Mouse (Mus musculus) adrenal gland, postnatal 25 days (tissue): ENCODE results near the gene Slc32a1. TPM values are rescaled to one million over a fixed set of nuclear protein-coding genes. Genes with fewer than 3 reads are reported as not detected.

Experiments
- DNase-seq: peaks from one replicate; pipeline ENCODE4 v3.0.0; 2021; ENCODE audit warnings: mixed read lengths
- microRNA-seq, 2 experiments: library from miRNA; unstranded; fragments of <30 nt; microRNA quantifications; one replicate each; pipeline ENCODE4 v1.2.0; 2021
- total RNA-seq: library from RNA; stranded (reverse); gene quantifications from 2 replicates; pipeline ENCODE4 v1.2.3, GENCODE M21; 2021

Gene Slc32a1
- total RNA-seq, 1 experiment from 2014 or later = not detected

DNA sequence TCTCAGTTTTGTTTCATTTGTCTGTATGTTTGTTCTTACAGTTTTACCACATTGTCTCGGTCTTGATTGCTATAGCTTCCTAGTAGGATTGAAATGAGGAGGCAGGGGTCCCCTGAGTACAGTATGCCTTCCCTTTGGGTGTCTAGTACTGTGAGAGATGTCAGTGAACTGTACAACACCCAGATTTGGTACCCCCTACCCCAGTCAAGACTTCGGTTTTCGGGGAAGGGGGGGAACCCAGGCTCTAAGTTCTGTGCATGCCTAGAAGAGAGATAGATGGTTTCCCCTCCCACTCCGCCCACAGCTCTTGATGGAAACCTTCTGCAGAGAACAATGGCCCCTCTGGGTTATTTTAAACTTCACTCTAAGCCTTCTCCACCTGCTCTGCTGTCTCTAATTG lies 54.5 kb downstream of the Slc32a1 start, which contains the start of gene Ppp1r16b:
Gene Ppp1r16b, plus strand, starts transcription at position 301 of the 400 bp plus-strand sequence.
- DNase-seq = no peak

Small RNA genes within 50 kb of the gene (microRNA-seq; reads per million reads assigned to microRNA genes)
- gene Mir3474 = 2.5 to 3.8 reads per million in 2 experiments

Other genes starting within 250 kb of the Slc32a1 start
- 5.3 and 8.6 TPM in 2 replicates for gene Snhg11, start 235.1 kb upstream of the Slc32a1 start, total RNA-seq
- gene Ralgapb, start 200.9 kb upstream of the Slc32a1 start, total RNA-seq = 68.9 and 72.1 TPM in 2 replicates
- gene Adig, start 108.2 kb upstream of the Slc32a1 start, total RNA-seq = 43.7 and 44.2 TPM in 2 replicates
- not detected in 2 replicates for gene Arhgap40, start 98.0 kb upstream of the Slc32a1 start, total RNA-seq
- gene Actr5, start 14.1 kb downstream of the Slc32a1 start, total RNA-seq = 9.9 and 14.8 TPM in 2 replicates
- gene Ppp1r16b, start 54.6 kb downstream of the Slc32a1 start, total RNA-seq = 15.8 and 19.0 TPM in 2 replicates
- 2.3 and 2.8 TPM in 2 replicates for gene Fam83d, start 157.3 kb downstream of the Slc32a1 start, total RNA-seq
- 15.3 and 15.4 TPM in 2 replicates for gene Dhx35, start 184.0 kb downstream of the Slc32a1 start, total RNA-seq